Mouse (Mus musculus): ENCODE measurements at regions not wholly inside any gene's neighbourhood (a gene's known extent, or its start where the extent isn't known, plus 50 kb on each side); places are given as distances from the start of the nearest gene placed in this dataset.

GRCm38 (mm10) chr4:125917210-125917609, 107.1 kb upstream of the Csf3r start:
- TF ChIP-seq CTCF (IDR thresholded peaks at IDR 0.05; ENCODE audit: low read depth, low read length) (no peak), POLR2A (IDR thresholded peaks at IDR 0.05; ENCODE audit: extremely low read depth, insufficient read depth, low read length) (no peak)
